Mouse (Mus musculus) regulatory T cell (primary cell): ENCODE measurements at regions not wholly inside any gene's neighbourhood (a gene's known extent, or its start where the extent isn't known, plus 50 kb on each side); places are given as distances from the start of the nearest gene placed in this dataset.

Source experiments
- in situ Hi-C: fragments of 300-600 bp; cut with MboI, MseI; formaldehyde crosslinking; loops from one replicate; pipeline ENCODE4 v1.15.1; 2025; ENCODE audit warnings: high pct_unique_total_duplicates

DNA sequence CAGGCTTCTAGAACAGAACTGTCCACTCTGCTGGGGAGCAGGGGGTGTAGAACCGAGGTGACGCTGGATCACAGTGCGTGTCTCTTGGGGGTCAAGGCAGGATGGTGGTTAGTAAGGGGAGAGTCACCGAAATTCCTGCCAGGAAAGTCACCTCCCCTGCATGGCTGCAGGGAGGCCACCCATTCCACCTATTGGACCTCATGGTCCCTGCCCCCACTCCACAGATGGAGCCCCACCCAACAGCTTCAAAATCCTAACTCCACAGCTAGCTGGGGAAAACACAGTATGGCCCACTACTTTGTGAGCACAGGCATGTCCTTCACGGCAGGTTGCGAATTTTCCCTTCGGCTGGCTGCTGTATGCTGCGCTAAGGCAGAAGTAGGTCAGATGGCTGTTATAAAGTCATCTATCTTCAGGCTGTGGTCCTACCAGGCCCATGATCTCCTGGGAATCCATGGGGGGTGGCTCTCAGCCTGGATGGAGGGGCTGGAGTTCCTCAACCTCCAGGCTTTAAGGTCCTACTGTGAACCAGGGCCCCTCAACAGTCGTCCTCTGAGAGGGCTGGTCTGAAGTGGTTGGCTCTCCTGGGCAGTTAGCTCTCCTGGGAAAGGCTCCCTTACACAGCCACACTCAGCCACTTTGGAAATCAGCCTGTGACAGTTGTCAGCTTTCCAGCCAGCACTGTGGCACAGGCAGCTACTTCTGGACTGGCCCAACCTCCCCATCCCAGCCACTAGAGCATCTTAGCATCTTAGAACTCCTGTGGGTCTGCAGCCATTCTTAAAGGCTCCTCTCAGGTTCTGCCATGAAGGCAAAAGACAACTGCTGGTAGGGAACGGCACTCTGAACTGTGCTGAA is 124.0 kb upstream of the Klf14 start:
- in situ Hi-C loops = loop anchor here (10.0 kb wide), 1 partner anchor 322 kb away; no protein-coding TSS in a partner anchor

GRCm38 (mm10) chr6:31083701-31084100 is 124.8 kb upstream of the Klf14 start:
- in situ Hi-C loops = loop anchor here (10.0 kb wide), 1 partner anchor 321 kb away; no protein-coding TSS in a partner anchor

- in situ Hi-C loops = loop anchor here (10.0 kb wide), 1 partner anchor 320 kb away; no protein-coding TSS in a partner anchor
Measured at GRCm38 (mm10) chr6:31085063-31085759, 126.3 kb upstream of the Klf14 start.

DNA sequence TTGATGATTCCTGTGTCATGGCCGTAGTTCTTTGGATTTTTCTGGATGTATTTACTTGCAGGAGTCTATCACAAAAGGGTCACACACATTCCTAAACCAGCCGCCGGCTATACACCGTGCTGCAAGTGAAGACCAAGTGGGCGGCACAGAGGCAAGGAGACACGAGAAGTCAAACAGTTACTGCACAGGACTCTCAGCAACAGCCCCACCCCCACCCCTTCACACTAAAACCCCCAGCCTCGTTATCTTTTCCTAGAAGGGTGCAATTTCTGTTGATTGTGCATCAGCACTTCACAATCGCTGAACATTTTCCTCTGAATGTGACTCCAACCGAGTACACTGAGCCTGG is 126.9 kb upstream of the Klf14 start:
- in situ Hi-C loops = loop anchor here (10.0 kb wide), 1 partner anchor 319 kb away; no protein-coding TSS in a partner anchor

DNA sequence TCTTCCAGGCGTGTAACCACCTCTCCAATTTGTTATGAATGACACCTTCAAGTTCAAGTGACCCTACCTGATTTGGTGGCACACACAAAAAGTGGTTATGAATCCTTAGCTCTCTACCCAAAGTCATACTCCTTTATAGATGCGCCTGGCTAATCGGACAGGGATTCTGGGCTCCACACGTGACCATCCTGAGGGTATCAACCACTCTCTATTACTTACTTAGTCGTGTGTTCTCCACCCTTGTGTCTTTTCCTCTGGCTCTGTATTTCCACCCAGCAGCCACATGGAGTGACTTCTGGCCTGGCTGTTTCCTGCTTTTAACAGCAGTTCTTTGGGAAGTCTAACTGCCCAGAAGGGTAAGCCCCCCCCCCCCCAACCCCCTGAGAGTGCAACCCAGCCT is 127.4 kb upstream of the Klf14 start:
- in situ Hi-C loops = loop anchor here (10.0 kb wide), 1 partner anchor 319 kb away; no protein-coding TSS in a partner anchor

DNA sequence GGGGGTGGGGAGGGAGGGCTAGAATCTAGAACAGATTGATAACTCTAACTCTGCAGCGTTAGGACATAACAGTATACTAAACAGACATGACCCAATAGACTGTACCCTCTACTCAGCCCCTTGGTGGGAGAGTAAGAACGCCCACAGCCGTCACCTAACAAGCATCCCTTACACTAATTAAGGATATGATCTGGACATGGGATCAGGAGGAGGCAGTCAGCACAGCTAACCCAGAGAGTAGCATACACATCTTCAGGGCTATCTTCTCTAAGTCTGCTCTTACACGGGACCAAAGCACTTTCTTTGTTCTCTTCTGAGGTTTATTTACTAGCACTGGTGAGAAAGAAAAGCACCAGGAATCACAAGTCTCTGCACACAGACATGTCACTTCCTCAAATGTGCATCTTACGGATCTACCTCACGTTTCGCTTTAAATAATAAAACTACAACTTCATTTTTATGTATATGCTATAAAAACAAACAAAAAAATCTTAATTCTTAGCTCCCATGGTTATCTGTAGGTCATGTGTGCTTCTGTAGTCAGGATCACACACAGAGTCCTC is 128.0 kb upstream of the Klf14 start:
- in situ Hi-C loops = loop anchor here (10.0 kb wide), 1 partner anchor 318 kb away; no protein-coding TSS in a partner anchor

DNA sequence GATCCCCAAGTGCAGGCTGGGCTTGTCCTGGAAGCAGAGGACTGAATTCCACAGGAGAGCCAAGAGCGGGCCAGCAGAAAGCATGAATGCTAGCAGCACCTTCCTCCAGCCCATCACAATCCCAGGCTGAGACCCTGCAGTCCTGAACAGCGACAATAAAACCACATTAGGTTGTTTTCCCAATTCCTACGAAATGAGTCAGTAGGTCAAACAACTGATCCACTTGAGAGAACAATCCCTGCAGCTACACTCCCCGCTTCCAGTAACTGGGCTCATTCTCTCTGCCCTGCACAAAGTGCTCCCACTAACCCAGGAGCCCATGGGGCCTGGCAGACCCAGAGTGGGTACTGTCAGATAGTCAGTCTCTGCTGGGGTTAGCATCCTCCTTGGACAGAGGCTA is 128.6 kb upstream of the Klf14 start:
- in situ Hi-C loops = loop anchor here (10.0 kb wide), 1 partner anchor 317 kb away; no protein-coding TSS in a partner anchor

DNA sequence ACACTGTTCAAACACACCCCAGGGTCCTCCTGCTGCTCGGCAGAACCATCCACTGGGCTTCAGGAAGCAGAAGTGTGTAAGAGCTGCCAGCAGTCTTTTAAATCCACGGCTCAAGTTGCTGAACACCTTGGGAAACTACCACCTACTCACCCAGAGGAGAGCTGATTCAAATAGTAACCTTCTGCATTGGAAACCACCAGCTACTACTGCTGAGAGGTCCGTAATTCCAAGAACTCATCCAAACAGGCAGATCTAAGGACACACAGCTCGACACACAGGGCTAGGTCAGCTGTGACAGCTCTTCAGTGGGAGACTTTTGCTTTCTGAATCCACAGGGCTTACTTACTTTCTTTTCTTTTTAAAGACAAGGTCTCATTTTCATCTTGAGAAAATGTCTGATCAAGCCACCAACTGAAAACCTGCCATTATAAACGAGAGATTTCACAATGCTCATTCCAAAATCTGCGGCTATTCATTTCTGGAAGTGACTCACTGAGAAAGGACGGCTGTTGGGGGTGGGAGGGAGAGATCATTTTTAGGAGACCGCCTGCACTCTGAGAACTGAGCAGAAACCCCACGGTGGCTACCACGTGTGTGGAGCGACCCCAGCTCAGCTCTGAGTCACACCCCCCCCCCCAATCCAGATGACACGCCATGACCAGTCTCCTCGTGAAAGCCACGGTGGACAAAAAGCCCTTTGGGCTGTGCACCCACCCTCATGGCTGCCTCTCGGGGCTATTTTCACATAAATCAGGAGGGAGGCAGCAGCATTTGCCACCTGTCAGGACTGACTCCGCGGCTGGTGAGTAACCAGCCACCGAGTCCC is 129.5 kb upstream of the Klf14 start:
- in situ Hi-C loops = loop anchor here (10.0 kb wide), 1 partner anchor 316 kb away; no protein-coding TSS in a partner anchor

- in situ Hi-C loops = loop anchor here (10.0 kb wide), 1 partner anchor 316 kb away; no protein-coding TSS in a partner anchor
Measured at GRCm38 (mm10) chr6:31088973-31089368, 130.1 kb upstream of the Klf14 start.

DNA sequence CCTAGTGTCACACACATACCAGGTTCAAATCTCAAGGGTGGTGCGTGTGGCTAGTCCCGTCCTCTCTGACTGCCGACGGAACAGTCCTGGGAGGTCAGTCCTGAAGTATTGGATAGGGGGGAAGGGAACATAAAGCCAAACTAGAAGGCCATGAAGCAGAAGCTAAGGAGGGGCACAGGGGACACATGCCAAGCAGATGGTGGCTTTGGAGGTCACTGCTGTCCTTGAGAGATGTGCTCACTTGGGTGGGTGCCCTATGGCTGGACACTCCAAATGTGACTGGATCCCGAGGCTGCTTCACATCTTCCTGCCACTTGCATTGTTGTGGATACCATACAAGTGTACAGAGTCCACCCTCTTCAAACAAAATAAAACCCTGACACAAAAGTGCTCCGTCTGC is 131.4 kb upstream of the Klf14 start:
- in situ Hi-C loops = no loop called here

DNA sequence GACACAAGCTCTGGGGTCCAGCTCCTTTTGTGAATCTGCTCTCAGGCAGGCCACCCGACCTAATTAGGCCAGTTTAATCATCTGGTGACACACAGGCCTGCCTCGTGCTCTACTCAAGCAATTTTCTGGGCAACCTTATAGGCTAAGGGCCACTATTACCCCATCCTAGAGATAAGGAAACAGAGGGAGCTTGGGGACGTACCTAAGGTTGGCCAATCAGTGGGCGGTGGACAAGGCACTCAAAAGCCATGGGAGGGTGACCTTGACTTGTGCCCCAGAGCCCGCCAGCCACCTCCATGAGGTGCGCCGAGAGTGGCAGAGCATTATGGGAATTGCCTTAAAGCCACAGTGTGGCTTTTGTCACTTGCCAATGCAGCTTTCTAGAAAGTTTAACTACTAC is 131.9 kb upstream of the Klf14 start:
- in situ Hi-C loops = no loop called here

DNA sequence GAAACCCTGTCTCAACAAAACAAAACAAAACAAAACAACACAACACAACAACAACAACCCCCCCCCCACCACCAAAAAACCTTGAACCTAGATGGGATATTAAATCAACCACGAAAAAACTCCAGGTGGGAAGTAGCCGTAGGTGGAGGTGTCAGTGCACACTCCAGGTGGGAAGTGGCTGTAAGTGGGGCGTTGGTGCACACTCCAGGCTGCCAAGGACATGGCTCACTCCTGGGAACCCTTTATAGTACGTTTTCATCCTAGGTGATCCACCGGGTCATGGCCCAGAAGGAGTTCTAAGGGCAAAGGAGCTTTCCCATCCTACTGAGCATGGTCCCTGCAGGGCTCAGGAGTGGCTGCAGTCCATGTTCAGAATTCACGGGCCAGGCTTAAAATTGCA is 133.4 kb upstream of the Klf14 start:
- in situ Hi-C loops = no loop called here

- in situ Hi-C loops = no loop called here
Measured at GRCm38 (mm10) chr6:31092760-31093159, 133.9 kb upstream of the Klf14 start.

DNA sequence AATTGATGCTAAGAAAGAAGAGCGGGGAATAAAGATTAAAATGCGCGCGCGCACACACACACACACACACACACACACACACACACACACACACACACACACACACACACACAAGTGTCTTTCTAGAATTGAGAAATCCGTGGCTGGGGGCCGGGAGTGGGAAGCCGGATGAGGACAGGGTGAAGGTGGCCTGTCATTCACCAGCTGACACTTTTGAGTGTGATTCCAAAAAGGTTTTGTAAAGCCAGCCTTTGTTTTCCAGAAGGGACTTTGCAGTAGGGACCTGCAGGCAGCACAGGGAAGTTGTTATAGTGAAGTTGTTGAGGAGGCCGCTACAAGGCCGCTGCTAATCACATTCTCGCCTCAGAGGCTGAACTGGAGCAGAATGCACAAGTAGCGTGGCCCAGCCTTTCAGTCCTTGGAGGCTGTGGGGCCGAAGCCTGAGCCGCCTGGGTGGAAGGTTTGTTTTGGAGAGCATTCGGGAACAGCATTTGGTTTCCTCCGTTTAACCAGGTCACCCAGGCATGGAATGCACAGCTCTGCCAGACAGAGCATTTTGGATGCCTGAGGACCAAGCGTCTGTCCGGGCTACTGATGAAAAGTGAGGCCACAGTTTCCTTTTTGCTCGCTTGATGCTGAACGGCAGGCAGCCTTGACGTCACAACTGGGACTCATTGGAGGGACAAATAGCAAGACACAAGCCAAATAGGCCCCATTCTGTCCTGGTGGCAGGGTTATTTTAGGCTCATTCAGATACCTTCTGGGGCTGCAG is 137.3 kb upstream of the Klf14 start:
- in situ Hi-C loops = no loop called here

DNA sequence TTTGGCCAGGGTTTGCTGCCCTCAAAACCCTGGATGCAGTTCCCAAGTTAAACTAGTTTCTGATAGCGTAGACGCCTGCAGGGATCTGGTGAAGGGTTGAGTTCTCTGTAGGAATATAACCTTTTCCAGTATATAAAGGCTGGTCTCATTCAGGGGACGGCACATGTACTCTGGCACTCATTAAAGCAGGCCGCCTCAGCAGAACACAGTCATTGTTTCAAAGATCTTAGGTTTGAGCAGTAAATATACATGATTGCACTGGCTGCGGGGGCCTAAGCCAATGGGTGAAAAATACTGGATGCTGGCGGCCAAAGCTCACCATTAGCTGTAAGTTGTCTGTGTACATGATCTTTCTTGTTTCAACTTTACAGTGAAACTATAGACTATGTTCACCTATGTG is 137.9 kb upstream of the Klf14 start:
- in situ Hi-C loops = no loop called here

DNA sequence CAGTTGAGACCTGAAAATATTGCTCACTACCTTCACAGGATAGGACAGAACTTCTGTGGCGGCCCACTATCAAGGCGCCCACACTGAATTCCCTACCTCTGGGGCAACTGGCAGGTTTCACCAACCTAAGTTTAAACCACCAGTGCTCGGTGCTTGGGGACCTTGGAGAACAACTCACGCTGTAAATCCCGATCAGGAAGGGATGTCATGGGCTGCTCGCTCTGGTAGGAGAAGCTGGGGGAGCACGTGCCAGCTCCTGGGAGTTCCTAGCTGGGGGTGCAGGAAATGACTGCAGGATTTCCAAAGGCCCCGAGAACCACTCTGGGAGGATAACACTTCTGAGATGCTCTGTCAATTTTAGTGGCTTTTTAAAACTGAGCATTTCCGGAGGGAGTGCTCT is 138.4 kb upstream of the Klf14 start:
- in situ Hi-C loops = no loop called here

DNA sequence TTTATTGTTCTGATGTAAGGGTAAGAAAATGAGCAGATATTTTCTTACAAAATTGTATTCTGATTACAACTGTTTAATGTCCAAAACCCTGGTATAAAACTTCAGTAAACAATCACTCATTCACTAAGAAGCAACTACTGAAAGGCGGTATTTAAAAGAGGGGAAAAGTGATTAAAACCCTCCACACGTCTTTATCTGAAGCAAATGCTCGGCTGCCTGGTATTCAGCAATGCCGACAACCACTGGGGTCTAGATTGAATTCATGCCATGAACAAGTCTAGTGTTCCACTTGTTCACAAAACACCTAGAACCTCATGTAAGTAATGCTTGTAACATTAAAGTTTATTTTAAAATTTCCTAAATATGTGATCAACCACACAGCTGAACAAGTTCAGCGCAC is 139.2 kb upstream of the Klf14 start:
- in situ Hi-C loops = no loop called here

- in situ Hi-C loops = no loop called here
Measured at GRCm38 (mm10) chr6:31100084-31100579, 141.3 kb upstream of the Klf14 start.

DNA sequence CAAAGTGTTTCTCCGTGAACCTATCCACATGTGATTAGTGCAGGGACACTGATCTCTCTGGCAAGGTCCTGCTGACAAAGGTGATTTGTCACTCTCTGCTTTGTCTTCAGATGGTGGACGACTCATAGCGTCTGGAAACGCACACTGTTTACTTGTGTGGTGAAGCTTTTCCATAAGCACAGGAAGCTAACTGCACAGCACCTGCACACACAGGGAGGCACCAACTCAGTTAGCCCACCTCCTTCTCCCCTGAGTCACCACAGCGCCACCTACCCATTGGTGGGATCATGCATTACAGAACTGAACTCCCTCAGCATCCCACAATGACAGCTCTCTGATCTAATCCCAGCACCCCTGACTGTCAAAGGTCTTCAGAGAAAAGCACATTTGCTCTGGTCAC is 141.9 kb upstream of the Klf14 start:
- in situ Hi-C loops = no loop called here

DNA sequence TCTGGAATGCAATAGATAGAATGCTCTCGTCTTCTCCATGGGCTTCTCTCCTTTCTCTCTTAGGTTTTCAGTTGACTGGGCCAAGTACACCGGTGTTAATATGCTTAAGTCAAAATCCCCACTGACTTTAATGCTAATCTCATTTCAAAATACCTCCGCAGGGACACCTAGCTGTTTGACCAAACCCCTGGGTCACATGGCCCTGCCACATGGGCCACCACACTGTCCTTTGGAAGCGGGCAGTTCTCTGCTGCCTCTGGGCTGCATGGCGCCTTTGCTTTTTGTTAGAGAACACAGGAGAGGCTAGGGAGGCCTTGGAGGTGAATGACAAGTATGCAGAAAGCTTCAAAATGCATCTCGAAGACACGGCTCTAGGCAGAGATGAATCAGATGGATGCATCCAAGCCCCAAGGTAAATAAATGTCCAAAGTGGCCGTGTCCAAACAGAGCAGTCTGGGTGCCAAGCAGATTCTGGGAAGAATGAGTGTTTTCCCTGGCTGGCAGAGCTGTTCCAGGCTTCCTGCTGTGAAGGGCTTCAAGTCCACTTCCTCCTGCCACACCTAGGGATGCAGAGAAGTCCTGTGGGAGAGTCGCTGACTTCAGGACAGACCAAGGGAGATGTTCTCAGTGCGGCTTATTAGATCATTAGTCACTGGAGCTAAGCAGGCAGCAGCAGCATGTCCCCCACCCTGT is 147.4 kb upstream of the Klf14 start:
- in situ Hi-C loops = no loop called here
